In the genomic region with DNA sequence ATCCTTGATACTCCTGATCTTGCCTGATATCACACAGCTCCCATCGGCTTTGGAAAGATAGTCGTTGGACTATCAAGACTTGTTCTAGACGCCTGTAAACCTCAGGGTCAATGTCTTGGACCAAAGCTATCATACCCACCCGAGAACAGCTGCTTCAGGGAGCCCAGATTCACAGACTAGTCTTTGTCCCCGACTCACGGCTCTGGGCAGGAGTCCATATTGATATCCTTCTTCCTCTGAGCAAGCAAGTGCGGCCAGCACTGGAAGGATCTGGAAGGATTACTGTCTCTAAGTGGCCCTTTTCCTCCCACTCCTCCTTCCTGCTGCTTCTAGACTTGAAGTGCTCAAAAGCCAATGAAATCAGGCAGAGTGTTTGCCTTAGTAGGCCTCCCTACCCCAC, we compare ENCODE assay signal across 13 mouse cellular contexts. TPM values are rescaled to one million over a fixed set of nuclear protein-coding genes. Genes with fewer than 3 reads are reported as not detected.
DNase-seq lines count a peak whose midpoint lies in the region; ATAC-seq and TF ChIP-seq lines count a peak whose summit lies in the region.
"Had no signal": no experiment of that assay in that cellular context is flagged by ENCODE, and none has a peak within 500 bp of the region (broad histone marks: within the 10 kb centered on the region; RNA-seq: fewer than 3 reads in every experiment).

No protein-coding gene starts in this region.

- no peak overlapping the region for H3K4me3 ChIP-seq in liver, adult 2 months (ENCODE audit: insufficient read depth, low read depth, low read length)
- no peak overlapping the region for H3K4me3 ChIP-seq in liver, embryonic 11.5 days (ENCODE audit: low read depth, low read length)
- H3K4me3 ChIP-seq in heart, embryonic 14.5 days (ENCODE audit: control insufficient read depth in 1 of 2, insufficient read depth in 1 of 2, low read depth in 1 of 2, low read length in 2 of 2): no peak overlapping the region
- H3K4me3 ChIP-seq in liver, embryonic 15.5 days (replicated peaks): no peak overlapping the region
- no peak overlapping the region for H3K4me3 ChIP-seq in hindbrain, embryonic 14.5 days (replicated peaks; ENCODE audit: low read length)
- H3K4me3 ChIP-seq: embryonic facial prominence, embryonic 15.5 days; forebrain, embryonic 13.5 days had no signal

- H3K36me3 ChIP-seq in liver, adult 2 months (ENCODE audit: control insufficient read depth, insufficient read depth, low read length): peaks cover 3% of the 10 kb centered on the region
- H3K36me3 ChIP-seq in liver, embryonic 11.5 days (ENCODE audit: control insufficient read depth, insufficient read depth, low read length): peaks cover 37% of the 10 kb centered on the region
- H3K36me3 ChIP-seq in heart, embryonic 14.5 days (ENCODE audit: control insufficient read depth, insufficient read depth, low read length): peaks cover 92% of the 10 kb centered on the region
- H3K36me3 ChIP-seq in liver, embryonic 15.5 days (replicated peaks): peaks cover 100% of the 10 kb centered on the region
- H3K36me3 ChIP-seq in hindbrain, embryonic 14.5 days (replicated peaks; ENCODE audit: control insufficient read depth, insufficient read depth): peaks cover 90% of the 10 kb centered on the region

- TF ChIP-seq CTCF in liver, adult 2 months (IDR thresholded peaks at IDR 0.05; ENCODE audit: low read depth, low read length): no peak

- peaks cover 12% of the 10 kb centered on the region for H3K4me1 ChIP-seq in liver, adult 2 months (ENCODE audit: control insufficient read depth, insufficient read depth, low read length)
- H3K4me1 ChIP-seq in liver, embryonic 11.5 days (replicated peaks; ENCODE audit: control insufficient read depth, insufficient read depth, low read length): peaks cover 8% of the 10 kb centered on the region; the same call in 1 of the 2 replicates
- H3K4me1 ChIP-seq in heart, embryonic 14.5 days (ENCODE audit: control insufficient read depth in 2 of 2, insufficient read depth in 2 of 2, low read length in 2 of 2): peaks cover 6 to 14% of the 10 kb centered on the region in 2 experiments; a peak in 3 of 4 replicates
- H3K4me1 ChIP-seq in liver, embryonic 15.5 days (replicated peaks): peaks cover 16% of the 10 kb centered on the region
- H3K4me1 ChIP-seq in hindbrain, embryonic 14.5 days (replicated peaks; ENCODE audit: control insufficient read depth, insufficient read depth, low read length): no peaks in the 10 kb centered on the region
- H3K4me1 ChIP-seq: forebrain, embryonic 13.5 days had no signal

- H3K9me3 ChIP-seq in liver, embryonic 11.5 days (ENCODE audit: control insufficient read depth, low read length): no peaks in the 10 kb centered on the region
- no peaks in the 10 kb centered on the region for H3K9me3 ChIP-seq in heart, embryonic 14.5 days (ENCODE audit: control insufficient read depth, low read length)
- H3K9me3 ChIP-seq in liver, embryonic 15.5 days (replicated peaks): no peaks in the 10 kb centered on the region
- no peaks in the 10 kb centered on the region for H3K9me3 ChIP-seq in hindbrain, embryonic 14.5 days (ENCODE audit: control insufficient read depth, low read length)
- H3K9me3 ChIP-seq: embryonic facial prominence, embryonic 15.5 days; forebrain, embryonic 13.5 days had no signal

- no peak for TF ChIP-seq POLR2A in liver, adult 2 months (IDR thresholded peaks at IDR 0.05; ENCODE audit: extremely low read depth, insufficient read depth, low read length)

- ATAC-seq in liver, embryonic 11.5 days (replicated peaks; ENCODE audit: low FRiP score): no peak
- no peak for ATAC-seq in heart, embryonic 14.5 days (ENCODE audit: insufficient number of reproducible peaks, insufficient read depth, low FRiP score, low read depth)
- ATAC-seq in liver, embryonic 15.5 days (ENCODE audit: insufficient read depth): 0 out of 2 replicates have a peak, but pooled peaks have one; percentile 4
- ATAC-seq in hindbrain, embryonic 14.5 days (ENCODE audit: low FRiP score): no peak
- ATAC-seq: activated CD4-positive, CD25-positive, alpha-beta regulatory T cell, adult 4 months had no signal

- H3K79me2 ChIP-seq in liver, adult 2 months (ENCODE audit: control insufficient read depth, insufficient read depth, low read length): no peaks in the 10 kb centered on the region

- H3K4me2 ChIP-seq in liver, embryonic 11.5 days: no peak overlapping the region
- no peak overlapping the region for H3K4me2 ChIP-seq in heart, embryonic 14.5 days (ENCODE audit: low read length)
- H3K4me2 ChIP-seq in liver, embryonic 15.5 days: no peak overlapping the region
- H3K4me2 ChIP-seq in hindbrain, embryonic 14.5 days (replicated peaks): no peak overlapping the region
- H3K4me2 ChIP-seq: embryonic facial prominence, embryonic 15.5 days; forebrain, embryonic 13.5 days had no signal

- no peaks in the 10 kb centered on the region for H3K27me3 ChIP-seq in liver, adult 2 months (ENCODE audit: control insufficient read depth, insufficient read depth, low read length)
- H3K27me3 ChIP-seq in liver, embryonic 11.5 days (replicated peaks; ENCODE audit: control insufficient read depth, insufficient read depth, low read length): no peaks in the 10 kb centered on the region
- H3K27me3 ChIP-seq in heart, embryonic 14.5 days (ENCODE audit: control insufficient read depth, insufficient read depth, low read length): no peaks in the 10 kb centered on the region
- no peaks in the 10 kb centered on the region for H3K27me3 ChIP-seq in liver, embryonic 15.5 days
- H3K27me3 ChIP-seq in hindbrain, embryonic 14.5 days (ENCODE audit: control insufficient read depth, insufficient read depth, low read length): no peaks in the 10 kb centered on the region
- H3K27me3 ChIP-seq: embryonic facial prominence, embryonic 15.5 days; forebrain, embryonic 13.5 days had no signal

- DNase-seq in liver, adult 2 months (ENCODE audit: extremely low read depth, low read depth, low spot score): peak; percentile 41
- DNase-seq in liver, embryonic 11.5 days (ENCODE audit: low spot score): no peak
- peak; percentile 67 for DNase-seq in heart, adult 8-10 months (ENCODE audit: low spot score)
- DNase-seq in urinary bladder, postnatal 4 days (ENCODE audit: low spot score in 2 of 2): no peak
- DNase-seq in hindbrain, embryonic 14.5 days (ENCODE audit: low spot score): no peak
- no peak for DNase-seq in kidney, adult 18-20 months

- WGBS in liver, adult 2 months: 85% methylated on average over 7 of the region's 7 CpGs
- 88% methylated on average over 7 of the region's 7 CpGs for WGBS in liver, embryonic 11.5 days
- 66% methylated on average over 7 of the region's 7 CpGs for whole genome bisulfite sequencing in heart, embryonic 14.5 days
- WGBS in liver, embryonic 15.5 days (ENCODE audit: insufficient replicate concordance): 80% methylated on average over 7 of the region's 7 CpGs
- 96% methylated on average over 7 of the region's 7 CpGs for WGBS in hindbrain, embryonic 14.5 days

- H3K27ac ChIP-seq in liver, adult 2 months (replicated peaks; ENCODE audit: insufficient read depth, low read depth, low read length): peak overlapping the region; percentile 51
- H3K27ac ChIP-seq in liver, embryonic 11.5 days (ENCODE audit: low read depth, low read length): no peak overlapping the region
- peak overlapping the region; percentile 53 to 61 for H3K27ac ChIP-seq in heart, embryonic 14.5 days (replicated peaks in 1 of 2; ENCODE audit: control insufficient read depth in 1 of 2, insufficient read depth in 1 of 2, low read depth in 2 of 2, low read length in 2 of 2)
- 0 out of 2 replicates have a peak overlapping the region, but pooled peaks have one; percentile 8 for H3K27ac ChIP-seq in liver, embryonic 15.5 days (replicated peaks)
- H3K27ac ChIP-seq in hindbrain, embryonic 14.5 days: no peak overlapping the region
- H3K27ac ChIP-seq: forebrain, embryonic 13.5 days; hindbrain, postnatal 0 days; kidney, postnatal 0 days had no signal

- H3K9ac ChIP-seq in liver, adult 2 months (ENCODE audit: low read depth, low read length): no peak overlapping the region
- H3K9ac ChIP-seq in liver, embryonic 11.5 days (ENCODE audit: low read depth, low read length): no peak overlapping the region
- no peak overlapping the region for H3K9ac ChIP-seq in heart, embryonic 14.5 days (ENCODE audit: low read length)
- H3K9ac ChIP-seq in liver, embryonic 15.5 days: no peak overlapping the region
- no peak overlapping the region for H3K9ac ChIP-seq in hindbrain, embryonic 14.5 days
- H3K9ac ChIP-seq: embryonic facial prominence, embryonic 15.5 days; forebrain, embryonic 13.5 days had no signal

RNA-seq across cellular contexts. Expression of gene Prpf18, which starts 59.2 kb away (rescaled TPM):
- 28.6 and 40.9 TPM in 2 replicates for total RNA-seq in liver, adult 2 months (2014; rRNA removed)
- 6.5 and 7.8 TPM in 2 replicates for polyA plus RNA-seq in liver, adult 2 months (2012; rRNA removed)
- 37.1 and 39.9 TPM in 2 replicates for polyA plus RNA-seq in liver, embryonic 11.5 days (2014; fragmentation: Nextera tagmentation; extraction: Ambion mirVana)
- 10 to 100 TPM; 34.0 to 37.1 (median 35.2) TPM for total RNA-seq in heart, adult 8-10 months (2022)
- 27.7 and 27.8 TPM in 2 replicates for polyA plus RNA-seq in heart, embryonic 14.5 days (2014; fragmentation: Nextera tagmentation; extraction: Ambion mirVana)
- polyA plus RNA-seq in liver, embryonic 15.5 days (2015; fragmentation: Nextera tagmentation; extraction: Ambion mirVana): 27.2 and 27.4 TPM in 2 replicates
- polyA plus RNA-seq in hindbrain, embryonic 14.5 days (2014; fragmentation: Nextera tagmentation; extraction: Ambion mirVana): 39.5 and 44.1 TPM in 2 replicates

Comparison
In these comparisons a context has a peak if more than half of its experiments do, and no peak if none do; other contexts are left out.
1. DNase-seq: peak in liver, adult 2 months (single experiment) and heart, adult 8-10 months (single experiment); none in liver, embryonic 11.5 days (single experiment), urinary bladder, postnatal 4 days (0 of 2), hindbrain, embryonic 14.5 days (single experiment) and kidney, adult 18-20 months (single experiment).
2. H3K27ac ChIP-seq: peak in liver, adult 2 months (single experiment), heart, embryonic 14.5 days (2 of 2) and liver, embryonic 15.5 days (single experiment); none in liver, embryonic 11.5 days (single experiment) and hindbrain, embryonic 14.5 days (single experiment).